Mouse (Mus musculus): ENCODE measurements around the gene Tpsab1.

Gene Tpsab1

DNA sequence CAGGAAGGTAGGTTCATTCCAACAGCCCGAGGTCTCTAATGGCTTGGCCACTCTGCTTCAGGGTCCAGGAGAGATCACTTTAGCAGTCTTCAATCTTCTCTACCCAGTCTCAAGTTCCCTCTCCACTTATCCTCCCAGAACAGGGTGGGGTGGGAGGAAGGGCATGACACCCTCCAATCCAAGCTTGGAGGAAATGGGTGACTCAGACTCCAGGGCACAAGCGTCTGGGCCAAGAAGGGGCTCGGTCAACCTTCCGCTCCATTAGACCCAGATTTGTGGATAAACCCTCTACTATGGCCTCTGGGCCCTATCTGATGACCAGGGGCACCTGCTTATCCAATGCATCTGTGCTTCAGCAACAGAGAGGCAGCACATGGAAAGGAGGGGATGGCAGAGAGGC lies at the start of gene Tpsab1:
Tpsab1 (minus strand) TSS at position 101 of the 400 bp plus-strand sequence.
- DNase-seq = no peak

DNA sequence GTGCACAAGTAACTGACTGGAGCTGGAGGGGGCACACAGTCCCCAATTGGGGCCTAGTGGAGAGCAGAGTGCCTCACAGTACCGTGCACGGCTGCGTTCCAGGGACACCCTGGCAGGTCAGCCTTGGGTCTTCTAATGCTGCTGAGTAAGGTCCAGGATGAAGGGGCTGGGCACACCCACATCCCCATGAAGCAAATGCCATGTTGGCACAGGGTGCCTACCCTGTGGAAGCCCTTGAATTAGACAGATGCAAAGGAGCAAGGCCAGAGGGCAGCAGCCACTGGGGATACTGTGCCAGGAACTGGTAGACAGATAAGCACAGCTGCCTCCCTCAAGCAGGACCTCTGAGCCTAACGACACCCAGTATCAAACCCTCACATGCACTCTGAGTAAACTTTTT lies 49.2 kb upstream of the Tpsab1 start:
- no peak for DNase-seq

DNA sequence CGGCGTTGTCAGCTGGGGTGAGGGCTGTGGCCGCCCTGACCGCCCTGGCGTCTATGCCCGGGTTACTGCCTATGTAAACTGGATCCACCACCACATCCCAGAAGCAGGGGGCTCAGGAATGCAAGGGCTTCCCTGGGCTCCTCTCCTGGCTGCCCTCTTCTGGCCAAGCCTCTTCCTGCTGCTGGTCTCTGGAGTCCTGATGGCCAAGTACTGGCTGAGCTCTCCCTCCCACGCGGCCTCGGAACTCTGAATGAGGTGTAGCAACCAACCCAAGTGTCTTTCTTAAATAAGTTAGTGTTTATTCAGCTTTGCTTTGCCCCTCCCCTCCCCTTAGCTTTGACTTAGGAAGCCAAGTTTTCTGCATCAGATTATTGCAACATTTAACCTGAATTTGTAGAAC lies 28.6 kb upstream of the Tpsab1 start:
- DNase-seq = peak; percentile 13

DNA sequence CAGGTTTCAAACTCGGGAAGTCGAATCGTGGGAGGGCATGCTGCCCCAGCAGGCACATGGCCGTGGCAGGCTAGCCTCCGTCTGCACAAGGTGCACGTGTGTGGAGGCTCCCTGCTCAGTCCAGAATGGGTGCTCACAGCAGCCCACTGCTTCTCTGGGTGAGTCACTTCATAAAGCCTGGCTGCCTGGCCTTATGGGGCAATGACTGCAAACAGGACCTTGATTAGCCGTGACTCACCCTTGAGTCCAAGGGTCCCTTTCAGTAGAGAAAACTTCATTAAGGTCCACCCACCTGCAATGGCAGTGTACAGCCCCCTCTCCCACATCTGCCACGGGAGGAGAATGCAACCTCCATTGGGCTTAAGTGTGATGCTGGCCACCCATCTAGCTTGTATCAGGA lies 27.1 kb upstream of the Tpsab1 start:
- DNase-seq = no peak

DNA sequence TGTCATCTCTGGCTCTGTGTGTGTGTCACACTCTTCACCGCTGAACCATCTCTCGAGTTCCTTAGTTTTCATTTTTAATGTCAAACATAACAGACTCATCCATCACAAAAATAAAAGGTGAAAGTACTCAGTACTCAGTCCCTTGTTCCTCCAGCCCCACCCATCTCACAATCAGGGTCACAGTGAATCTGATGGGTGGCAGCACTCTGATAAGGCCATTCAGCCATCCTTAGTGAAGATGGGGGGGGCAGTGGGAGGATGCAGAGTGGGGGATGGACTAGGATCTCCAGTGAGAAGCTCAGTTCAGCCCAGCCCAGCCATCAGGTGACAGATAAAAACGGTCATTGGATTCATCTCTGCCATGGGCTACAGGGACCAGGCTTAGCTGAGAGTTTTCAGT lies 23.6 kb upstream of the Tpsab1 start, which contains the start of gene Tpsg1:
Tpsg1 (plus strand) TSS at position 301 of the 400 bp plus-strand sequence.
- DNase-seq = no peak

DNA sequence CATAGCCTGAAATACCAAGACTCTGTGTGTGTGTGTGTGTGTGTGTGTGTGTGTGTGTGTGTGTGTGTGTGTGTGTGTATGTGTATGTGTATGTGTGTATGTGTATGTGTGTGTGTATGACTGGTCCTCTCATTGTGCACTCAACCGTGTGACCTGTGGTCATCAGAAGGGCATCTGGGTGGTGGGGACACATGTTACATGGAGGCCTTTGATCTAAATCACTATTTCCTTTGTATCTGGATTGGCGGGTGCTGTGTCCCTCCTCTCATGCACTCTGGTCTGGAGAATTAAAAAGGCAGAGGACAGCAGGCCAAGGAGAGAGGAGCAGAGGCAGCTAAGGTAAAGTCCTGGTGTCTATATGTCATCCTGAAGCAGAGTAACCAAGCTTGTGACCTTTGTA lies 20.6 kb upstream of the Tpsab1 start, which contains the start of gene Tpsb2:
Tpsb2 (plus strand) TSS at position 301 of the 400 bp plus-strand sequence.
- no peak for DNase-seq

DNA sequence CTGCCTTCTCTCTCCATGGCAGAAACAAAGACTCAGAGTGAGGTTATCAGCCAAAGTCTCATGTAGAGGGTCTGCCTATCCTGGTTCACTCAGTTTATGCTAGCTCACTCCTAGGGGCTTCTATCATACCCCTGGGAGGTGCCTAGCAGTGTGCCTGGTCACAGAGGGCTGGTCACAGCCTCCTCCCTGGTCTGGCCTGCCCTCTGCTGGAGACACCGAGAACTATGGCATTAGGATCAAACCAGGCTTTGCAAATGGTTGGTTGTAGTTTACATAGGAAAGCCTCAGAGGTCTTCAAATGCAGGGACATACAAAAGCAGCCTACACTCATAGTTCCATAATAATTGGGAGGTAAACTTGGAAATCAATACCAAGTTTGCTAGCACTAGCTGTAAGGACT lies 18.4 kb upstream of the Tpsab1 start:
- peak; percentile 28 for DNase-seq

DNA sequence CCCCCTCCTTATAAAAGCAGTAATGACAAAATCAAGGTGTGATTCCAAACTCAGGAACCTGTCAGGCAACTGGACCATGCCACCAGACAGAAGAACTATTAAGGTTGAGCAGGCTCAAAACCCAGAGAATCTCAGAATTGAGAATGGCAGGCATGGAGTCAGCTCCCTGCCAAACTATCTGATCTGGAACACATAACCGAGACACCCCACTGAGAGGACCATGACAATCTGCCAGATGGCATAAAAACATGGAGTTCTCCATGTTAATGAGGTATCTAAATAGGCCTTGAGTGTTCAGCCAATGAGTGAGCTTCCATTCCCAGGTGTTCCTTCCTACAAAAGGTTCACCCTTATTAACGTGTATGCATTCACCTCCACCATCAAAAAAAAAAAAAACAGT lies 15.9 kb upstream of the Tpsab1 start:
- DNase-seq = no peak

DNA sequence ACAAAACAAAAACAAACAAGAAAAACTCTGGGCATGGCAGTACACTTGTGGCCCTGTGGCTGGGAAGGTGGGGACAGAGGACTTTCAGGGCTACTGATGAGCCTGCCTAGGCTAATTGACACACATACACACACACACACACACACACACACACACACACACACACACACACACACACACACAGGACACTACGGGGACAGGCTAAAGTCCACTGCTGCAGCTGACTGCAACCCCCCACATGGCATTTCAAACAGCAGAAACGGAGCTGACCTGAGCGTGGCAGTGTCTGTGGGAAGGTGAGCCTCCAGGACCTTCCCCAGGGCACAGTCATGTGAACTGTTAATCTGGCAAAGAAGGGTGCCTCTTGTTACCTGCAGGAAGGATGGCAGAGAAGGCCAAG lies 3.9 kb downstream of the Tpsab1 start:
- peak; percentile 37 for DNase-seq

DNA sequence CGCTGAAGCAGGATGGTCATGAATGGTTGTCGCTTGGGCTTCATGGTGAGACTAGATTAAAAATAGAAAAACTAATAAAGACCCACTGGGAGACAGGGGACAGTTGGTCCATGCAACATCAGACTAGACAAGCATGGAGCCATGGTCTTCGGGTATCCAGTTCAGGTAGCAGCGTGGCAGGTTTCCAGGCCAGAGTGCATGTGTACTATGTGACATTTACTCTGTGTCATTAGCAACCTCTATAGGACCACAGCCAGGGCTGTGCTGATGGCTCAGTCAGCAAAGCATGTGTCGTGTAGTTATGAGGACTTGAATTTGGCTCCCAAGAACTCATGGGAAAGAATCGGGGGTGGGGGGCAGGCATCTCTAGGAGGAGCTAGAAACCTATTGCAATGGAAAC lies 5.4 kb downstream of the Tpsab1 start:
- no peak for DNase-seq

DNA sequence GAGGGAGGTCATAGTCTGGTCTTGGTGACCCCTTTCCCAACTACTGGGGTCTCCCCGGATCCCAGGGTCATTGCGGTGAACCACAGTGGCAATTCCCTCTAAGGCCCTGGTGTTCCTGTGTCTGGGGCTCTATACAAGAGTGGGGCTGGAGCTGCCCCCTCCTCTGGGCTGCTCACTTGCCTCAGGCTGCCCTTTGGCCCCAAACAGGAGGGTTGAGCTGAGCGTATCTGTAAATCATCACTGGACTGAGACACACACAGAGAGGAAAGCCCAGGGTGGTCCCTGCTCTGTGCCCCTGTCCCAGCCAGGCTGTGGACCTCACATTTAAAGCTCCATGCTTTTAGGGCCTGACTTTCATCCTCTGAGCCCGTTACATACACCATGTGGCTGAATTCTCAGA lies 7.1 kb downstream of the Tpsab1 start:
- DNase-seq = peak; percentile 29

DNA sequence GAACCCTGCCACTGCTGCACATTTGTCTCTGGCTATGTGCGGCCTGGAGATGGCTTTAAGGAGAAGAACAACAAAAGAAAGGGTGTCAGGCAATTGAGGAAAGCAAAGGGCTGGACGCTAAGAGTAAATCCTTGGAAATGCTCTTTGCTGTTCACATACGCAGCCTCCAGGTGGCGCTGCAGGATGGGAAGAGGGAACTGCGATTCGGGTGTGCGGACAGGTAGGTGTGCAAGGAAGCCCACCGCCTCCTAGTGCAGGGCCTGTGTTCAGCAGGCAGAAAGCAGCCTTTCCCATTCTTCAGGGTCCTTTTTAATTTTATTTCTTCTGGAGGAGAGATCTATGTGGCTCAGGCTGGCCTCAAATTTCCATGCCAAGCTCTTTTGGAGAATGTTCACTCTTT lies 11.4 kb downstream of the Tpsab1 start:
- peak; percentile 44 for DNase-seq

DNA sequence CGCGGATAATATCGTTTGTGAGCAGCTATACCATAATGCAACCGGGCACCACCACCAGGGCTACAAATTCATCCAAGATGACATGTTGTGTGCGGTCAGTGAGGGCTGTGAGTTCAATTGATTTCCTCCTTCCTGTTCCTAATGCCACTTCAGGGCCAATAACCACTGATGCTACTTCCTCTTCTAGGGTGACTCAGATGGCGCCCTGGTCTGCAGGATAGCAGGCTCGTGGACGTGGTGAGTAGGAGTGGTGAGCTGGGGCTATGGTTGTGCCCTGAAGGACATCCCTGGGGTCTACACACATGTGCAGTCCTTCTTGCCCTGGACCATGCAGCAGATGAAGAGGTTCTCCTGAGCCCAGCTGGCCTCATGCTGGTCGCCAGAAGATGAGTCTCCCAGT lies 13.0 kb downstream of the Tpsab1 start:
- DNase-seq = no peak

DNA sequence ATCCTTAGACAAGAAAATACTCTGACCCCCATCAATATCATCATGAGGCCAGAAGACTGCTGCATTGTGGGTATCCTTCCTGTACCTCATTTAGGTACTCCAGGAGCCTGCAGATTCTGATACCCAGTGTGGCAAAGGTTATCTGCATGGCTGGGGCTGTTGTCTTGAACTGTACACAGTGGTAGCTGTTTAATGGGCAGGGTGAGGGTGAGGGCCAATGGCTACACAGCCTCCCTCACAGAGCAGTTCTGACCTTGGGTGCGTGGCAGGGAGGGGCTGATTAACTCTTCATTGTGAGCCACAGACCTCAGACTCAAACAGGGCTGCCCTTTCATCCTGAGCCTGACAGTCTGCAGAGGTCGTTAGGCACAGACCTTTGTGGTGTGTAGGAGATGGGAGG lies 22.4 kb downstream of the Tpsab1 start:
- DNase-seq = no peak

DNA sequence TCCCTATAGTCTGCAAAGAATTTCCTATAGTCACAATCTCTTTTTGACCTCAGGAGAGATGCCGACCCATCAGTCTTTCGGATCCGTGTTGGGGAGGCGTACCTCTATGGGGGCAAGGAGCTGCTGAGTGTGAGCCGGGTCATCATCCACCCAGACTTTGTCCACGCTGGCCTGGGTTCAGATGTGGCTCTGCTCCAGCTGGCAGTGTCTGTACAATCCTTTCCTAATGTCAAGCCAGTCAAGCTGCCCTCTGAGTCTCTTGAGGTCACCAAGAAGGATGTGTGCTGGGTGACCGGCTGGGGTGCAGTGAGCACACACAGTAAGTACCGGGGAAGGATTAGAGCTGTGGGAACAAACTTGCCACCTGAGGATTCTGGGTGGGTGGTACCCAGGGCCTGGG lies 24.5 kb downstream of the Tpsab1 start:
- DNase-seq = no peak

DNA sequence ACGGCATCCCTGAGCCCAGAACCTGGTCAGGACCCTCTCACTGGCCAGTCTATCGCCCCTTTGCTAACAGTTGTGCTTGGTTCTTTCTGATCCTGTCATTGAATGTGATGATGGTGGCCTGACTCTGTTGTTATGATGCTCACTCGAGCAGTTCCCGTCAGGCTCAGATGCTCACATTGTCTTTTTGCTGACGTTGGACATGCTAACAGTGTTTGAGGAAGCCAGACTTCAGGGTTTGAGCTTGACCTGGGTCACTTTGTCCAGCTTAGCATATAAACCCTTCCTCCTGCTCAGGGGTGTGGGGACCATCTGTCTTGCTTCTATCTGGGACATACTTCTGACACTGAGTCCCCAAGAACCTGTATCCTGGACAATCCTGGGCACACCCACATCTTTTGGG lies 27.0 kb downstream of the Tpsab1 start, which contains the start of gene Prss29:
Prss29 (plus strand) TSS at position 301 of the 400 bp plus-strand sequence.
- no peak for DNase-seq

DNA sequence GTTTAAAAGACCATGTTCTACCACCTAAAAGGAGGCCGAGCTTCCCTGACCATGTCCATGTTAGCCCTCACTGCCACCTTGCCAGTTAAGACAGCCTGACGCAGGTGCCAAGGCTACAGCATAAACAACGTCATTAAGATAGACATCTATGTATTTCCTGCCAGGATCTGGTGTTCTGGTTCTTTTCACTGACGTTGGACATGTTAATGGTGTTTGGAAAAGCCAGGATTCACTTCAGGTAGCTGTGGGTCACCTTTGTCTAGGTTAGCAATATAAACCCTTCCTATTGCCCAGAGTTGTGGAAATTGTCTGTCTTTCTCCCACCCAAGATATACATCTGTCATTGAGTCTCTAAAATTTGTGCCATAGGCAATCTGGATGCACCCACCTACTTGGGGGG lies 37.0 kb downstream of the Tpsab1 start, which contains the start of gene Prss28:
Prss28 (plus strand) TSS at position 301 of the 400 bp plus-strand sequence.
- DNase-seq = no peak

DNA sequence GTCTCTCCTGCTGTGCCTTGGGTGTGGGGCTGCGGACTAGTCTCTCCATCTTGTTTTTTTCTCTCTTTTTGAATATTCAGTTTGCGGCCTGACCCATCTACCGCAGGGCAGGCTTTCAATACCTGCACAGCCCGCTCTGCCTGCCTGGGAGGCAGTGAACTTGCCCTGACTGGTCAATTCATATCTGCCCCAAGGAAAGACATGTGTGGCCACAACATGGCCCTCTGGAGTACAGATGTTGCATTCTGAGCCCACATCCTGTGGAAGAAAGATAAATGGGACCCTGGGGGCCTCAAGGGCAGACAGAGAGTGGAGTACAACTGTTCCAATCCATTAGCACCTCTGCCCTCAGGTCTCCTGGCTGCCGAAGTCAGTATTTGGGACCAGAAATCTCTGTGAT lies 47.3 kb downstream of the Tpsab1 start, which contains the start of gene Prss34:
Prss34 (plus strand) TSS at position 301 of the 400 bp plus-strand sequence.
- DNase-seq = no peak

DNA sequence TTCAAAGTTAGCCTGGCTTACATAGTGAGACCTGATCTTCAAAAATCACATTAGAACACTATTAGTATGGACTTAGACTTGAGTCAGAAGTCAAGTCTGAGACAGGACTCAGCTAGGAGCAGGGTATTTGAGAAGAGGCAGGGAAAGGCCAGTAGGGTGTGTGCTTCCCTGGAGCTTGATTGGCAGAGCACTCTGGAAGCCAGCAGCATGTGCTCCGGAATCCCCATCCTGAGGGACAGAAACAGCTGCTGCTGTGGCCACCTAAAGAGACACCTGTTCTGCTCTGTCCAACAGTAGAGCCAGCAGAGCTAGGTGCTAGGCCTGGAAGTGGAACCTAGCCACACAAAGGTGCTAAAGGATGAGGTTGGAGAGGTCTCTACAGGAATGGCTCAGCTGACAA lies 51.3 kb downstream of the Tpsab1 start:
- no peak for DNase-seq

DNA sequence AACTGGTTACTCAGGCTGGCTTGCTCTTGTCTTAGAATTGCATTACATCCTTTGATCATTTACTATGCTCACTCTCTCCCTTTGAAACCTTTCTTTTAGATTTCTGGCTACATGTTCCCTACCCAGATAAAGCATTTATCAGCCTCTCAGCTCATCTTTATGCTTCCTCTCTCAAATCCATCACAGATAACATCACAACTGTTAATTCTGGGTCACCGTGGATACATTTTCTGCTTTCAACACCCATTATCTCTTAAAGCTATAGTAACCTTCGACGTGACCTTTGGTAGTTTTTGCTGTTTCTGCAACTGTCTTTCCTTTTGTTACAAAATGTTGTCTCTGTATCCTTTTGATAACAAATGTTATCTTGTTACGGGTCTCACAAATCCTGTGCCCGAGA lies 51.9 kb downstream of the Tpsab1 start:
- DNase-seq = no peak

Data from kidney, postnatal 14 days (tissue).